In the genomic region with DNA sequence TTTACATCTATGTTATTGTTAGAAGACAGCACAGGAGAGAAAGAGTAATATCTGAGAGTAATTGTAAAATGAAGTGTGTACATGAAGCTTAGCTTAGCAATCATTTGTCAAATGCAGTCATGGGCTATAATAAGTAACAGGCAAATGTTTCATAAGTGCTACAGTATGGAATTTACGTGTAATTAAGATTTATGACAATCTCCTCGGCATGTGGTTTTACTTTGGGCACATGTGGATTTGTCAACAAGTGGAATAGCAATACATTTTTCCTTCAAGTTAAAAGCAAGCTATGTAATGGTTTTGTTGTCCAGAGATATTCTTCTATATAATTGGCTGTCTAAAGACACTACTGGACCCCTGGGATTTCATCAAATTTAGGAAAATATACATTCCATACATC, we compare ENCODE assay signal across 22 mouse cellular contexts.
DNase-seq lines count a peak whose midpoint lies in the region; ATAC-seq lines count a peak whose summit lies in the region.
"Had no signal": no experiment of that assay in that cellular context is flagged by ENCODE, and none has a peak within 500 bp of the region (broad histone marks: within the 10 kb centered on the region; RNA-seq: fewer than 3 reads in every experiment).

No protein-coding gene starts in this region.

- H3K9ac ChIP-seq in embryonic facial prominence, embryonic 14.5 days (ENCODE audit: low read depth, low read length) = no peak overlapping the region
- H3K9ac ChIP-seq: embryonic facial prominence, embryonic 13.5 days; forebrain, embryonic 13.5 days; forebrain, embryonic 15.5 days; forebrain, postnatal 0 days had no signal

- intact Hi-C loops in heart, postnatal 10 days (cut with DNase I) = no loop called here

- no peaks in the 10 kb centered on the region for H3K36me3 ChIP-seq in embryonic facial prominence, embryonic 14.5 days (ENCODE audit: control insufficient read depth, insufficient read depth, low read length)
- no peaks in the 10 kb centered on the region for H3K36me3 ChIP-seq in embryonic facial prominence, embryonic 10.5 days (replicated peaks)
- H3K36me3 ChIP-seq: embryonic facial prominence, embryonic 13.5 days; forebrain, embryonic 15.5 days had no signal

- no peak for ATAC-seq in embryonic facial prominence, embryonic 14.5 days (ENCODE audit: low read depth)
- ATAC-seq: activated CD4-positive, CD25-positive, alpha-beta regulatory T cell, adult 4 months; forebrain, embryonic 13.5 days; forebrain, embryonic 15.5 days; forebrain, postnatal 0 days; Patski had no signal

- 34% methylated on average over 2 of the region's 2 CpGs for WGBS in embryonic facial prominence, embryonic 14.5 days
- 85% methylated on average over 2 of the region's 2 CpGs for WGBS in embryonic facial prominence, embryonic 10.5 days

- peak; percentile 13 for DNase-seq in embryo, embryonic 11 days
- DNase-seq in embryo, embryonic 10.5 days (ENCODE audit: low spot score) = no peak
- peak; percentile 64 for DNase-seq in embryonic facial prominence, embryonic 14.5 days (ENCODE audit: low spot score)
- DNase-seq in embryonic facial prominence, embryonic 10.5 days (ENCODE audit: low spot score) = no peak
- peak; percentile 82 for DNase-seq in 3T3-L1 (ENCODE audit: low read depth, low spot score)
- DNase-seq in forelimb bud, embryonic 11.5 days (ENCODE audit: low read depth, low spot score) = peak; percentile 74
- no peak for DNase-seq in heart, postnatal 10 days
- DNase-seq in layer of hippocampus, adult 11-12 months (ENCODE audit: low spot score) = no peak
- DNase-seq: adrenal gland, adult 8-10 months; adrenal gland, postnatal 14 days; adrenal gland, postnatal 36 days; cerebellum, adult 11-12 months; cerebellum, adult 2 months; cerebellum, adult 9-10 months; cerebellum, postnatal 10 days; cerebellum, postnatal 25 days; forebrain, postnatal 0 days had no signal

- no peaks in the 10 kb centered on the region for H3K27me3 ChIP-seq in embryonic facial prominence, embryonic 14.5 days (replicated peaks; ENCODE audit: control insufficient read depth, insufficient read depth, low read length)
- no peaks in the 10 kb centered on the region for H3K27me3 ChIP-seq in embryonic facial prominence, embryonic 10.5 days (replicated peaks; ENCODE audit: low read depth, poor library complexity, severe bottlenecking)
- H3K27me3 ChIP-seq: embryonic facial prominence, embryonic 13.5 days; forebrain, embryonic 13.5 days; forebrain, embryonic 15.5 days; Patski had no signal

- H3K4me3 ChIP-seq in embryonic facial prominence, embryonic 14.5 days (ENCODE audit: low read depth, low read length) = no peak overlapping the region
- no peak overlapping the region for H3K4me3 ChIP-seq in embryonic facial prominence, embryonic 10.5 days
- H3K4me3 ChIP-seq: embryonic facial prominence, embryonic 13.5 days; forebrain, embryonic 13.5 days; forebrain, embryonic 15.5 days had no signal

- no peaks in the 10 kb centered on the region for H3K4me1 ChIP-seq in embryonic facial prominence, embryonic 14.5 days (ENCODE audit: control insufficient read depth, insufficient read depth, low read length)
- H3K4me1 ChIP-seq in embryonic facial prominence, embryonic 10.5 days = no peaks in the 10 kb centered on the region
- H3K4me1 ChIP-seq: embryonic facial prominence, embryonic 13.5 days; forebrain, embryonic 13.5 days; forebrain, embryonic 15.5 days had no signal

- no peak overlapping the region for H3K4me2 ChIP-seq in embryonic facial prominence, embryonic 14.5 days (ENCODE audit: low read depth, low read length)
- H3K4me2 ChIP-seq: embryonic facial prominence, embryonic 13.5 days; forebrain, embryonic 13.5 days; forebrain, embryonic 15.5 days had no signal

- H3K9me3 ChIP-seq in embryonic facial prominence, embryonic 14.5 days (ENCODE audit: control insufficient read depth, low read length) = no peaks in the 10 kb centered on the region
- no peaks in the 10 kb centered on the region for H3K9me3 ChIP-seq in embryonic facial prominence, embryonic 10.5 days
- H3K9me3 ChIP-seq: embryonic facial prominence, embryonic 13.5 days; forebrain, embryonic 13.5 days; forebrain, embryonic 15.5 days had no signal

- no peak overlapping the region for H3K27ac ChIP-seq in embryonic facial prominence, embryonic 14.5 days (replicated peaks; ENCODE audit: low read depth, low read length)
- no peak overlapping the region for H3K27ac ChIP-seq in embryonic facial prominence, embryonic 10.5 days (replicated peaks)
- H3K27ac ChIP-seq: embryonic facial prominence, embryonic 13.5 days; forebrain, embryonic 13.5 days; forebrain, embryonic 15.5 days had no signal

Comparison
In these comparisons a context has a peak if more than half of its experiments do, and no peak if none do; other contexts are left out.
1. DNase-seq: peak in embryo, embryonic 11 days (single experiment), embryonic facial prominence, embryonic 14.5 days (single experiment), 3T3-L1 (single experiment) and forelimb bud, embryonic 11.5 days (single experiment); none in embryo, embryonic 10.5 days (single experiment), embryonic facial prominence, embryonic 10.5 days (single experiment), heart, postnatal 10 days (0 of 2) and layer of hippocampus, adult 11-12 months (single experiment).